Mouse (Mus musculus): ENCODE measurements around the gene Rasal2.

The Rasal2 gene

DNA sequence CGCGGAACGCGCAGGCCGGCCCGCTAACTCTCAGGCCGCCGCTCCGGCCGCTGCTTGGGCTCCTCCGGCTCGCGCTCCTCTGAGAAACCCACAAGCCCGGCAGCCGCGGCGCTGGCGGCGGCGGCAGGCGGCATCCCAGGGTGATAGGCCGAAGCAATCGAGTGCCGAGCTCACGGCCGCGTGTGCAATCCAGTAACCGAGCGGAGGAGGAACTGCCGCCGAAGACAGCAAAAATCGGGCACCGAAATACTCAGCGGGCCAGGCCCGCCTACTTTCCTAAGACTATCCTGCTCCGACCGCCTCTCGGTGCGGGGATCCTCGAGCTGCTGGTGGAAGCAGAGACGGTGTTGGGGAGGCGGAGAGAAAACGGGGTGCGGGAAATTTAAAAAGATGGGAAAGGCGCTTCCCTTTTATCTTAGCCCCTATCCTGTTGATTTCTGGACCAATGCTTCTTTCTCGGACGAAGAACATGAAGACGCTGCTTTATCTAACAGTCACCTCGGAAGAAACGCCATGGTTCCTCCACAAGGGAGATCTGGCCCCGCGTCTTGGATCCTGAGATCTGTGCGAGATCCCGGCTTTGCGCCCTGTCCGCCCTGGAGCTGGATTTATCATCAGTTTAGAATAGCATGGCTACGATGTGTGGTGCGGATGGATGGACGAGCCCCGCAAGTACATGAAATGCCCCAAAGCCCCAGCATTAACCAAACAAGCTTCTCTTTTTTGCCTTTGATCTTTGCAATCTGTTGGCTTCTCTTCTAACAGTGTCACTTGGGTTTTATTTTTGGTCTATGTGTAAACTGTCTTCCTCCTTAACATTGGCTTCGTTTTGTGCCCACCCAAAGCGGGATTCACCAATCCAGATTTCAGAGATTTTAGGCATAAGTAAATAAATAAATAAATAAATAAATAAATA lies at the start of gene Rasal2:
TSS of gene Rasal2 (minus strand) at position 142 of the 916 bp plus-strand sequence.
- DNase-seq (ENCODE audit: low read depth, low spot score): peak; percentile 99

DNA sequence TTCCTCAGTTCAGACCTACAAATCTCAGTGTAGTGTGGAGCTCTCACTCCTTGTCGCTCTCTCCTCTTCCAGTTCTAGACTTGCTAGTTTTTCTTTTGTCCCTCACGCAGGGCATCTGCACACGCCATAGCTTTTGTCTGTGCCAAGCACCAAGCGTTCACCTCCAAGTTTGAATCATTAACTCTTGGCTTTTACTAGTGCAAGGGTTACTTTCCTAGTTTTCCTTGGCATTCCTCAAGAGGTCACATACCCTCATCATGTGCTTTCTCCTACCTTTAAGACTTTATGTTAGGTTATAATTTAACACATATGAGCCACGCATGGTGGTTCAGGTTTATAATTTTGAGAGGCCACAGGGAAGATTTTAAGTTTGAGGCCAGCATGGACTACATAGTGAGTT lies 48.9 kb upstream of the Rasal2 start:
- DNase-seq (ENCODE audit: low read depth, low spot score): no peak

DNA sequence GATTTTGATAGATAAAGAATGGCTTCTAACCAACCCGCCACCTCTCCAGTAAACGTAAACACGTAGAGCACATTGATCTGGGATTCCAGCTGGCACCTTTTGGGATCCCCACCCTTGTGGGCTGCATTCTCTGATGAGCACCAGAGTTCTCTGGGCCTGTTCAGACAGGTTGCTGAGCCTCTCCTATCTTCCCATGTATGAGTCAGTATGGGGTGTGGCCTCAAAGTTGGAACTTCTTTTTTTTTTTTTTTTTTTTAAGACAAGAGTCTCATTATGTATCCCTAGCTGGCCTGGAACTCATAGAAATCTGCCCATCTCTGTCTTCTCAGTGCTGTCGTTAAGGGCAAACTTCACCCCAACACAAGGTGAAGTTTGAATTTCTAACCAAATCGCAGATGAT lies 47.5 kb upstream of the Rasal2 start:
- DNase-seq (ENCODE audit: low read depth, low spot score): no peak

DNA sequence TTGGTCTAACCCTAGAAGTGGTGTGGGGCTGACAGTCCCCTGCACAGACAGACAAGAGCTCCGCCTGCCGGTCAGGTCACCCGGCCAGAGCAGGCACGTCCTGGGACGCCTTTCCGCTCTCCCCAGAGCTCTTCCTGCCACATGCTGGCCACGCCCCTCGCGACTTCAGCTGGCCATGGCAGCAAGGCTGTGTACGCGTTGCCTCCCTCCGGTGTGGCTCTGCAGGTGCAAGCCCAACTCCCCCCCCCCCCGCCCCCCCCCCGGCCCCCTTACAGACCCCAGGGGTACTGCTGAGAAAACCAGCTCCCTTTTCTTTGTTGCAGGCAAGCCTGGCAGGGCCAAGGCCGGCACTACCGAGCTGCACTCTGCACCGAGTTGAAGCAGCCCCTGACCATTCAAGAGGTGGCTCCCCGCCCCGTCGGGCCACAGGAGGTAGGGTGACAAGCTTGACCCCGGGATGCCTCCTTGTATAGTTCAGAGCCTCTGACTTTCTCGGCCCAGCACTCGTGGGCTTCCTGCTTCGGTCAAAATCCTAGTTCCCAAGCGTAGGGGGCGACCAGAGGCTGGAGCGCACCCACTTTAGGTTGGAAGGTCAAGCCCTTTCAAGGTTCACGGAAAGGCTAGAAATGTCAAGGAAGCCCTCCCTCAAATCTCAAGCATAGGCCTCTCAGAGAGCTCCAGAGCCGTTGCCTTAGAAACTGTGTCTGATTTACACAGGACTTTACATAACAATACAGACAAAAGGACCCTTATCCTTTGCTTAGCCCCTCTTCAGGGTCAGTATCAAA lies 46.2 kb upstream of the Rasal2 start, which contains the start of gene Cryzl2:
TSS of gene Cryzl2 (plus strand) at position 157 of the 788 bp plus-strand sequence.
- DNase-seq (ENCODE audit: low read depth, low spot score): peak; percentile 84

DNA sequence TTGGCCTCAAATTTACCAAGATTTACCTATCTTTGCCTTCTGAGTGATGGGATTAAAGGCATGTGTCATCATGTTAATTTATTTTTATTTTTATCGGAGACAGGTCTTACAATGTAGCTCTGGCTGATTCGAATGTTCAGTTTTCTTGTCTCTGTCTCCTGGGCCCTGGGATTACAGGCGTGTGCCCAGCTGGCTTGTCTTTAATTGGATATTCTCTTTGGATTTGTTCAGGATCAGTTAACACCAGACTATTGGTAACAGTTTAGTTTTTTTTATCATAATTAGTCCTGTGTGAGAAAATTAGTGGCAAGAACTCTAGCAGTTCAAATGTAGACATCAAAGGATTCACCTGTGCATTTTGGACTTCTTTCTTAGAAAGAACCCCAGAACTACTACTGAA lies 45.4 kb upstream of the Rasal2 start:
- no peak for DNase-seq (ENCODE audit: low read depth, low spot score)

DNA sequence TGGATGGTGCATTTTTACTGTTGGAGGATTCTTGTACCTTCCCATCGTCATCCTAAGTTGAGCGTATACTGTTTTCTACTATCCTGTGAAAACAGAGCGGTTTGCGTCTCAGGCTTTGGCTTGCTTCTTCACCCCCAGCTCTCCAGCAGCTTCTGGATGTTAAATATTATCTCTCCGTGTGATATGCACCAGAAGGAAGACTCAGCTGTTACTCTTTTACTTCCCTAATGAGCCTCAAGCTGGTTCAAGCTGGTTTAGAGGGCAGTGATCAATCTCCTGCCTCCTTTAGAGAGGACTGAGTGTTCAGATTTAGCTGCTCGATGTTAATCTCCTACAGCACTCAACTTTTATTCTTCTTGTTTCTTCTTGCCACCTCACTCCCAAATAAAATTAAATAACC lies 42.5 kb upstream of the Rasal2 start:
- DNase-seq (ENCODE audit: low read depth, low spot score): no peak

DNA sequence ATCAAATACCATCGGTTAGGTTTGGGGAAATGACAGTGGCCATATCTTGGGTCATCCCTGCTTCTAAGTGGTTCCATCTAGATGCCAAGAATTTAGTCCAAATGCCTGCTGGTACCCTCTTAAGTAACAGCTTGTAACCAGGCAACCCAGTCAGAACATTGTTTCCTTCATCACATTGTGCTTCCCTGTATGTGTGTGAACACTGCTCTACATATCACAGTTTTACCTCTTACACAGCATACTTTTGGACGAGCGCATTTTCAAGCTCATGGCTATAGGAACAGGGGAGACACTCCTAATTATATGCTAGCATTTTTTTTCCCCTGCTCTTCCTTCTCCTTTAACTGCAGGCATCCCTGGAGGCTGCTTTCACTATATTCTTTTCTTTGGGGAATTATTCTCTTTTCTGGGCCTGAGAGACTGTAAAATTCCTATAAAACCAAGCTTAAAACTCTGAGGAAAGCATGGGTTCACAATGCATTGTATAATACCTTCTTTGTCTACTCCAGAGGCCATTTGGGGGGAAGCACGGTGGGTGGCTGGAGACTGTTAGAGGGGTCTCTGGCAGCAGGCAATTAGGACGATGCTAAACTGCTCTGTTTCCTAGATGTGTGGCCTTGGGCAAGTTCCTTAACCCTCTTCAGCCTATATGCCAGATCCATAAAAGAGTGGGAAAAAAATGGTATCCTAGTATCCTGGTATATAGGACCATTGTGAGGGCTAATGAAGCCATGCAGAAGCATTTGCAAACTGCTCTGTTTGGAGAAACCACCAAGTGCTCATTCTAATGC lies 40.6 kb upstream of the Rasal2 start:
- DNase-seq (ENCODE audit: low read depth, low spot score): no peak

DNA sequence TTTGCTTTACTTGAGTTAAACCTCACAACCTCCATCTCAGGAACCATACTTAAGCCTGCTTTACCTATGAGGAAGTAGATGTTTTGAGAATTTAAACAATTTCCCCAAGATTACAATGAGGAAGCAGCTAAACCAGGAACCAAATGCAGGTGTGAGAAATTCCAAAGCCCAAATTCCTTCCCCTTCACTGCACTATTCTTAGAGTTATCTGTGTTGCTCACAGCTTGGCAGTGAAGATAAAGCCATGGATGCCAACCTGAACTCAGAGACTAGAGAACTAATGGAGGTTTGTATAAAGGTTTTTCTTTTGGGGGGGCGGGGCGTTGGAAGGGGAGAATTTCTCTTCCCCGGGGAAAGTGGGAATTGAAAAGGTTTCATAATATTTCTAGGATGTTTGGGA lies 39.9 kb upstream of the Rasal2 start:
- no peak for DNase-seq (ENCODE audit: low read depth, low spot score)

DNA sequence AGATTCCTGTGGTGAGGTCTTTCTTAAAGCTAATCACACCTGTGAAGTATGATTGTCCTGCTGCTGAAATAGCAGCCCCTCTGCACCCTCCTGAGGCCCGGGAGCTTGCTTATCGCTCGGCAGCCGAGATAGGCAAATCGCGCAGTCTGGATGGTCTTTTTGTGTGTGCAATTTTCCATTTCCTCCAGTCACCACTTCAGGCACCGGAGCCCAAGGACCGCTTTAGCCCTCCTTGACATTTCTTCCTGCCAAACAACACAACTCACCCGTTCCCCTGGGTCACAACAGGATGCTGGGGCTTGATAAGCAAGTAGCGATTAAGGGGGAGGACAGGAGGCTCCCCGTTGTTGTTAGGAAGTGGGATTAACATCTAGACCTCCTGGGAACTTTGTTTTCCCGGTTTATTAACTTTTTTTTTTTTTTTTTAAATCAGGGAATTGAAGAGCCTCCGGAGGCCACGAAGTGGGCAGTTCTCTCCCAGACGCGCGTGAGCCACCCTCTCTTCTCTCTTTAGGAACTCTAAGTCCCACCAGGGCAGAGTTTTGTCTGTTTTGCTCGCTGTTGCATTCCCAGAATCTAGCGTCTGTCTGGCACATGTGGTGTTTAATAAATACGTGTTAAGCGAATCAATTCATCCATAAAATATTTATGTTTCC lies 37.7 kb upstream of the Rasal2 start:
- no peak for DNase-seq (ENCODE audit: low read depth, low spot score)

DNA sequence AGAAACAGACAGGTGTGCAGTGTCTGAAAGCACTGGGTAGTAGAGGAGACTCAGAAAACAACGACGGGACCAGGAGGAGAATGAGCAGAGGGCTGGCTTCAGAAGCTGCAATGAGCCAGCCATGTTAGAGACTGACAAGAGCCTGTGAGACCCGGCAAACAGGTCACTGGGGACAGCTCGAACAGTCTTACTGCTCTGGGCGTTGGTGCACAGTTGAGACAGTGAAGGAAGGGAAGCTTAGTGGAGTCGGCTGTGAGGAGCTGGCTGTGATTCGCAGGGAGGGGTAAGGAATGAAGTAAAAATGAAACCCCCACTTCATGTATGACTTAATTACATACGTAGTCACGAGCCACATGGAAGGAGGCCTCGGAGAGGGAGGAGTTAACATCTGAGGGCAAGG lies 37.1 kb upstream of the Rasal2 start:
- DNase-seq (ENCODE audit: low read depth, low spot score): no peak

DNA sequence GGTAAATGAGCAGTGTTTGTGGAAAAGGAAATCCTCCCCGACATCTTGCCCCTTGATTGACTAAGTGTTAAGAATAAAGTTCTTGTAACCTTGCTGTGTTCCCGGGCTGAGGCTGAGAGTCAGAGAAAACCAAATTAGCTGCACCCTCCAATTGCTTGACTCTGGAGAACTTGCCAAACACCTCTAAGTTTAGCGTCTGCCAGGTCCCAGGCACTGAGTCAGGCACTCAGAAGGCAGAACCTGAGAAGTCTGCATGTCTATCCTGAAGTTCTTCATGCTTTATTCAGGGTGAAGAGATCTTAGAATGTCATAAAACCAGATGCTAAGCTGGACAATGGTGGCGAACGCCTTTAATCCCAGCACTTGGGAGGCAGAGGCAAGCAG lies 36.4 kb upstream of the Rasal2 start:
- no peak for DNase-seq (ENCODE audit: low read depth, low spot score)

DNA sequence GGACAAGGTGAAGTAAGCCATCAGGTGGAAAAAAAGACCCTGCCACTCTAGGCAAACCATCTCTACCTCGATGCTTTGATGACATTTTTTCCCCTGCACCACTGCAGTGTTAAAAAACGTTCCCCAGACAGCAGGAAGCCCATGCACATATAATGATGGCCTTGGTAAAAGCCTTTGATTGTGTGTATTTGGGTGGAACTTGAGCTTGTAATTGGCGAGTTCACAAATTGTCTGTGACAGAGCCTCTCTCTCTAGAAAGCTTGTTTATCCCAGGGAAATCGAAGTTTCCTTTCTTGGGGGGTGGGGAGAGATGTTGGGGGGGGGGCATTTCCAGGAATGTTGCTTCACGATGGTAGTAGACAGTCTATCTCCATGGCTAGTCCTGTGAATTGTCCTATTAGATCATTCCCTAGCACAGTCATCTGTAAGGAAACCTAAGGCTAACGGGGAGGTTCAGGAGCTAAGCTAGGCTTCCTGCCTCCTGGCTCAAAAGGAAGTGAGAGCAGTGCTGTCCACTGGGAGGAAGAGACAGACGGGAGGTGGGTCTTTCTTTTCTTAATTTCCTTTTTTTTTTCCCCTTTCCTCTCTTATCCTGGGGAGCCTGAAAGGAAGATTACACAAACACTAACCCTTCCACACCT lies 35.9 kb upstream of the Rasal2 start:
- DNase-seq (ENCODE audit: low read depth, low spot score): no peak

DNA sequence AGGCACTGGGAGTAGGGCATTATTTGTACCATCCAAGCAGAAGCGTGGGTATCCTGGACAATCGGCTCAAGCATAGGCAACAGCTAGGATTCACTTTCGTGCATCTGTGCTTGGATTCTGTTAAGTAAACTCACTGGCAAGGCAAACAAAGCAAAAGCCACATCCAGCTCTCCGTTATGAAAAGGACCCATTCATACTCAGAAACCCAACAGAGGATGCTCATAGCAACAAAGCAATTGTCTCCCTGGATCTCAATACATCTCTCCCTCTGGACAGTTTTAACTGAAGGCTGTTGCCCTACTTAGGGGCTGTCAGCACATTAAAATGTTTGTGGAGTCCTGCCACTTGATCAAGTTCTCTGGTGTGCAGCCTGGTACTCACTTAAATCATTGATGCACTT lies 34.7 kb upstream of the Rasal2 start:
- no peak for DNase-seq (ENCODE audit: low read depth, low spot score)

DNA sequence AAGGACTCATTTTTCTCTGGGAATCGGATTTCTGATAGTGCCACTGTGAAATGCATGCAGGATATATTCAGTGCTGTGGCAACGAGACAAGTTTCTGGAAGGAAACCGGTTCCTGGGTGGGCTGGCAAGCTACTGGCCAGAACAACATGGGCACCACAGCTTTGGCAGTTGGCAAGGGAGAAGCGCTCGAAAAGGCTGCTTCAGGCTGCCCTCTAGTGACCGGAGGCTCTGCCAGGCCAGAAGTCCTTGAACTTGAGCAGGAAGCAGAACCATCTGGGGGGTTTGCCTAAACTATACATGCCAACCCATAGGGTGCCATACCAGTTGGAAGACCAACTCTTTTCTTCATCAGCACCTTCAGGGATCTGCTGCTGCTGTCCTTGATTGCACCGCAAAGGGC lies 33.9 kb upstream of the Rasal2 start:
- no peak for DNase-seq (ENCODE audit: low read depth, low spot score)

DNA sequence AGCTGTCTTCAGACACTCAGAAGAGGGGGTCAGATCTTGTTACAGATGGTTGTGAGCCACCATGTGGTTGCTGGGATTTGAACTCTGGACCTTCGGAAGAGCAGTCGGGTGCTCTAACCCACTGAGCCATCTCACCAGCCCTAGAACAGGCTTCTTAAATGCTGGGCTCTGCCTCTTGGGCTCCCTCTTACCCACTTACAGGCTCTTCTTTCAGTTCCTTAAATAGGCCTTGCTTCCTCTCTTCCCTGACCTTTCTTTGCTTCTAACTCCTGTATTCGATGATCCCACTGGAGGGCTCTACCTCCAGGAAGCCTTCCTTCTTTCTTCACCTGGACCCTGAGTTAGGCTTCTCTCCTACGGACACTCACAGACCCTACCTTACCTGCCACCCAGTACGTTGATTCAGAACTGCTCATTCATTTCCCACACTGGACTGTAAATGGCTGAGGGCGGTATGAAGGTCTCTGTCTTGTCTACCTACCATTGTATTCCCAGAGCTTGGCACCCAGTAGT lies 33.1 kb upstream of the Rasal2 start:
- no peak for DNase-seq (ENCODE audit: low read depth, low spot score)

DNA sequence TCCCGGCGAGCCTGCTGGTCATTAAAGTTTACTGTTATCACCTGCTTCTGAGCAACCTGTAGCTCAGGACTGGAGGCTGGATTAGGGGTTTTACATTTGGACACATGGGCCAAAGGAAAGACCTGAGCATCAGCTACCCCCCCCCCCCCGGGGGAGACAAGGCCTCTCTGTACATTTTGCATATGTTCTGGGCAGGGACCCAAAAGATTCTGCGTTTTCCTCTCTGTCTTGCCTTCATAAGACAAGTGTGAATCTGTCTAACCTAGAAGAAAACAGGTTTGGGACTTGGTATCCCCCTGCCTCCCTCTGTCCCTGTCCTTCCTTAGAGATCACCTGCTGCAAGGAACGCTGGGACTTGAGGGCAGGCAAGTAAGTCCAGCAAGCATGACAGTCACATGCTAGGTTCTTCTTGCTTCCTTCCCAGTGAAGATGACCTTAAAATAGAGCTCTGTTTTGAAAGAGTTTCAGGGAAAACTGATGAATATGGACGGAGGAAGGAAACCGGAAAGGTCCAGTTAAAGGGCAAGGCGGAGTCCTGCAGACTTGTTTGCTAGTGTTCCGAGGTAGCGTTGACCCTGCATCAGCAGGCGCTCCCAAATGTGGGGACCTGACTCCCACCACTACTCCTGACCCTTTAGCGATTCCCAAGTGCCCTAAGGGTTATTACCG lies 32.4 kb upstream of the Rasal2 start:
- DNase-seq (ENCODE audit: low read depth, low spot score): no peak

DNA sequence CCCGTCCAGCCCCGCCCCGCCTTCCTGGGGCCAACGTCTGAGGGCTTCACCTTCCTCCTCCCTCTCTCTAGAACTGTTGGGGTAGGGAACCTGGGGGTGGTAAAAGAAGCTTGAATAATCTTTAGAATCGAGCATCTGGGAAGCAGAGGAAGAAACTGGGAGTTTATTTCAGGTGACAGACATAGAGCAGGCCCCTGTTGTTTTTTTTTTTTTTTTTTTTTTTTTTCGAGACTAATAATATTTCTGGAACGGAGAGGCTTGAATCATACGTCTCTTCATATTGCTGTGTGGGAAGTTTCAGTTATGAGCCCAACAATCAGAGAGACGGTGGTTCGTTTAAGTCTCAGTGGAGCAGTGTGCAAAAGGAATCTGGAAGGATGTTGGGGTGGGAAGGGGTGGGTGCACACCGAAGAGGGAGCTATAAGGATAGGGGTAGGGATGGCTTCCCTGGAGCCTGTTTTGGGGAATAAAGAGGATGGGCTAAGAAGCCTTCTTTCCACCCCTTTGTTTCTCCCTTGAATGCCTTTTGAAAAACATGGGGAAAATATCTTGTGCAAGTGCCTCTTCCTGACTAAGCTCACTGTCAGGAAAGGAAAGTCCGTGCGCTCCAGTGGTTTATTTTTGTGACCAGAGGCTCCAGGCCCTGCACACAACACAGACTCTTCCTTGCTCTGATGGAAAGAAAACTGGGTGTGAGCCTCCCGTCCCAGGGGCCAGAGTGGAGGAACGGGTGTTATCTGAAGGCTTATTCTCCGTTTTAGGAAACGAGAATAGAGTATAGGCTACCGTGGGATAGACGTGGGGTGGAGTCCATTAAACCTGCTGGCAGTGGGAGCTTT lies 31.5 kb upstream of the Rasal2 start:
- DNase-seq (ENCODE audit: low read depth, low spot score): no peak

DNA sequence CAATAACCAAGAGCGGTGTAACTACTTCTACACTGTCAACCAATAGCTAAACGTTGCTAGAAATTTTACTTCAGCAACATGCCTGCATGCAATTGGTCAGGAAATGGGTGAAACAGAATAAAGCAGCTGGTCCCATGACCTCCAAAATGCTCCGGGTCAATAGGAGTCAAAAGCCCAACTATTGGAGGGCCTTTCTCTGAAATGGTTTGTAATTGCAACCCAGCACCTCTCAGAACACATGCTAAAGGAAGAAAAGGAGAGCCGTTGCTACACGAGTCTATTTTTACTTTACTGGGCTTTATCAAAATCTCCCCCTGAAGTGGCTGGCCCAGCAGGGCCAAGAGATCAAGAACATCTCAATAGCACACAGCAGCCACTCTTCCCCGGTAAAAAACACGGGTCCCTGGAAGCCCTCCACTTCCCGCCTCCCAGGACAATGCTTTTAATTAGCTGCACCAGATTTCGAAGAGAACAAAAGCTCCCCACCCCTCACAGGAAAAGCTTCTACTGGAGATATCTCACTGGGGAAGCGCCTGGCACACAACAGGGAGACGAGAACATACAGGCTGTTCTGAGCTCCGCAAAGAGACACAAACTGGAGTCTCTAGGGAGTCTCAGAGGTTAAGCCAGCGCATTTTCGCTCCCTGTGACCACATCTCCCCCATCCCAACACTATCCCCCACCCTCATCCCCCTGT lies 30.8 kb upstream of the Rasal2 start:
- DNase-seq (ENCODE audit: low read depth, low spot score): no peak

All from mesoderm, embryonic 11.5 days (tissue).